Mouse (Mus musculus) heart, embryonic 16.5 days (tissue): ENCODE measurements around the gene Cyb5r3. TPM values are rescaled to one million over a fixed set of nuclear protein-coding genes. Genes with fewer than 3 reads are reported as not detected.

Experiments used
- ATAC-seq: fragments of 200-750 bp; cut with Nextera tagmentation; replicated peaks from 2 replicates; pipeline ENCODE4 v1.8.0; 2017; ENCODE audit warnings: moderate number of reproducible peaks; ENCODE audit not compliant: insufficient read depth, low FRiP score; ENCODE audit errors: extremely low read depth
- H3K27ac ChIP-seq: fragments of 300-500 bp; sonication (generic); 2 replicates; pipeline ENCODE4 v1.5.1; 2014; ENCODE audit warnings: mild to moderate bottlenecking, low read length, control low read depth, moderate library complexity
- H3K27me3 ChIP-seq: fragments of 300-500 bp; sonication (generic); 2 replicates; pipeline ENCODE4 v1.6.1; 2014; ENCODE audit warnings: low read length, mixed read lengths; ENCODE audit not compliant: control insufficient read depth, insufficient read depth
- H3K36me3 ChIP-seq: fragments of 300-500 bp; sonication (generic); 2 replicates; pipeline ENCODE4 v1.6.1; 2014; ENCODE audit not compliant: control insufficient read depth, insufficient read depth
- H3K4me1 ChIP-seq: fragments of 300-500 bp; sonication (generic); 2 replicates; pipeline ENCODE4 v1.6.1; 2014; ENCODE audit warnings: low read length, mixed read lengths; ENCODE audit not compliant: control insufficient read depth, insufficient read depth
- H3K4me2 ChIP-seq: fragments of 300-500 bp; sonication (generic); 2 replicates; pipeline ENCODE4 v1.6.1; 2014; ENCODE audit warnings: low read depth, mild to moderate bottlenecking, control low read depth, low read length
- H3K4me3 ChIP-seq: fragments of 300-500 bp; sonication (generic); 2 replicates; pipeline ENCODE4 v1.5.1; 2014; ENCODE audit warnings: mild to moderate bottlenecking, control low read depth, low read length
- H3K9ac ChIP-seq: fragments of 300-500 bp; sonication (generic); 2 replicates; pipeline ENCODE4 v1.6.1; 2014; ENCODE audit warnings: low read length, control low read depth
- H3K9me3 ChIP-seq: fragments of 300-500 bp; sonication (generic); replicated peaks from 2 replicates; pipeline ENCODE4 v1.6.1; 2016; ENCODE audit warnings: low read length; ENCODE audit not compliant: control insufficient read depth
- WGBS: fragments of 180-500 bp; shearing (Covaris S2); extraction: QIAGEN DNeasy Blood & Tissue Kit; methylation state at CpG from one replicate; pipeline ENCODE4 v1.1.7; 2014; 5-methylcytosine and 5-hydroxymethylcytosine counted together
- polyA plus RNA-seq: library from polyadenylated mRNA; unstranded; fragments of >200 nt; fragmentation: Nextera tagmentation; extraction: Ambion mirVana; gene quantifications from 2 replicates; pipeline ENCODE4 v1.2.1, GENCODE M21; 2015

The Cyb5r3 gene
- polyA plus RNA-seq = 146 and 155 TPM in 2 replicates

DNA sequence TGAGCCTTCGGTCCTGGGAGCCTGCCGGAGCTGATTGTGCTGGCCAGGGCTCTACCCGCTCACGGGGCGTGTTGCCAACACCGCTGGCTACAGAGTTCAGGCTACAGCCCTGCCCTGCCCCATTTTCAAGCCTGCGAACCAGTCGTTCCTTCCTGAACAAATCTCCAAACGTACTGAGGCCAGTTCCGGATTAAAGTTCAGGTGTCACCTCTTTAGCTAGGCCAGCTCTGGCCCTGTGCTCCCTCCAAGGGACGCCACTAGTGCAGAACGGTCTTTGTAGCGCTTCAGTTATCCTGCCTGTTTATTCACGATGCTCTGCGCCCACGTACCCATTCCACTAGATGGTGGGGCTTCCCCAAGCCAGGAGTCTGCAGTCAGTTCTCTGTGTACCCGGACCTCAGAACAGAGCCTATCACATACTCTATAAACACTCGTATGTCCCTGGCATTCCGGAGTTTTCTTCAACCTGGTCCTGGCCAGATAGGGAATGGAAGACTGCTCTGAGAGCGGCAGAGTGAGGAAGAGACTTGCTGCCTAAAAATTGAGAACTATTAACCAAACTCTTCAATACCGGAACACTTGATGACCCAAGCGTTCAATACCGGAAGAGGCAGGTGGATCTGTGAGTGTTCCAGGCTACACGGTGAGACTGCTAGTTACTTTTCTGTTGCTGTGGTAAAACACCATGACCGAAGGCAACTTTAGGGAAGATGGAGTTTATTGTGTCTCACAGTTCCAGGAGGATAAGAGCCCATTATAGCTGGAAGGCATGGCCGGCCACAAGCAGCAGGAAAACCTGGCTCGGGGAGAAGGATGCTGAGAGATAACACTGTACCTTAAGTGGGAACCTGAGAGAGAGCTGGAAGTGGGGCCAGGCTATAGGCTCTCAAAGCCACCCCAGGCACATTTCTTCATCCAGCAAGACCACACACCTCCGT lies at the start of gene Cyb5r3:
Cyb5r3 (minus strand) TSS at position 101 of the 938 bp plus-strand sequence.
- H3K27ac ChIP-seq = peak within 1 kb of the TSS; percentile 84
- ATAC-seq = peak; percentile 50
- 31% methylated on average over 28 of the region's 28 CpGs for WGBS

GRCm38 (mm10) chr15:83221721-83222120 lies 49.3 kb upstream of the Cyb5r3 start:
- WGBS = 87% methylated on average over 4 of the region's 4 CpGs
- no peak overlapping the region for H3K4me2 ChIP-seq
- ATAC-seq = no peak
- H3K4me1 ChIP-seq = peaks cover 22% of the 10 kb centered on the region
- H3K27ac ChIP-seq = no peak overlapping the region
- H3K4me3 ChIP-seq = no peak overlapping the region
- H3K27me3 ChIP-seq = no peaks in the 10 kb centered on the region
- peaks cover 3% of the 10 kb centered on the region; the same call in 1 of the 2 replicates for H3K9me3 ChIP-seq
- no peak overlapping the region for H3K9ac ChIP-seq
- H3K36me3 ChIP-seq = no peaks in the 10 kb centered on the region

More for the DNA sequence above, at the start of gene Cyb5r3:
- H3K4me3 ChIP-seq = peak within 1 kb of the TSS; percentile 92
- H3K9me3 ChIP-seq = no peaks in the 10 kb centered on the region
- no peaks in the 10 kb centered on the region for H3K27me3 ChIP-seq
- H3K4me2 ChIP-seq = peak within 1 kb of the TSS; percentile 85
- H3K9ac ChIP-seq = peak within 1 kb of the TSS; percentile 85
- H3K36me3 ChIP-seq = no peaks in the 10 kb centered on the region
- H3K4me1 ChIP-seq = peaks cover 24% of the 10 kb centered on the region

GRCm38 (mm10) chr15:83220368-83221013 lies 48.1 kb upstream of the Cyb5r3 start:
- WGBS = 50% methylated on average over 9 of the region's 9 CpGs
- peaks cover 25% of the 10 kb centered on the region for H3K4me1 ChIP-seq
- no peak for ATAC-seq

DNA sequence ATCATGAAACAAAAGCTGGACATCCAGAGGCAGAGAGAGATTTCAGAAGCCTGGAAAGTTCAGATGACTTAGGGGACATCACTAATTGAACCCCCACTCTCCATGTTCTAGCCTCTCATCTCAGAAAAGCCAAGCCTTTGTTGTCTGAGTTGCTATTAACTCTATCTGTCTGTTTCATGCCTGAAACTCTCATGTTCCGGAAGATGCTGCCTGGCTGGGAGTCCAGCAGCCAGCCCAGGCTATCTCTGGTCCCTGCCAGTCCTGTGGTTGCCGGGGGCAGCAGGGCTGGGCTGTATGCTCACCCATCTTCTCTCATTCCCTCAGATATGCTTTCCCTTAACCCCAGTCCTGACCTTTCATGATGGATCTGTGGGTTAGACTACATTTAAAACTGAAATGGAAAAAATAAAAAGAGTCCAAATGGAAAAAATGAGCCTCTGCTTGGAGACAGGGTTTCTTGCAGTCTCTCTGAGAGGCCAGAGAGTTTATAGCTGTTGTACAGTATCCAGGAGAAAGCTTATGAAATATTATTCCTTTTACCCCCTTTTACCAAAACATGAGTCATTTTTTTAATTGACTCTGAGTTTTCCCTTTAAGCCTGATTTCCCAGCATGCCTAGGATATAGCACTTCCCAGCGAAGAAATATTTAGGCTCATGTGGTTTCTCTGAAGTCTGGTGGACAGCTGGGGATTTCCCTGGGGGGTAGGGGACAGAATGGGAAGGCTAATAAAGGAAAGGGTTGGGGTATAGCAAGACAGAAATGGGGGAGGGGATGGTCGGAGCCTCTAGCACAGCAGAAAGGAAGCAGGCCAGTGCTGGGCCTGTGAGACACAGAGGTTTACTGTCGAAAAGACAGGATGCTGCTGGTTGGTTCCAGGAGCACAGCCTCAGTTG lies 43.2 kb upstream of the Cyb5r3 start:
- 36% methylated on average over 5 of the region's 5 CpGs for WGBS
- Histone ChIP-seq H3K4me2 (no peak overlapping the region), H3K4me3 (no peak overlapping the region), H3K36me3 (no peaks in the 10 kb centered on the region), H3K4me1 (0 out of 2 replicates have a peak, but pooled peaks cover 3% of the 10 kb centered on the region), H3K27ac (peak overlapping the region; percentile 68), H3K9ac (no peak overlapping the region), H3K9me3 (peaks cover 3% of the 10 kb centered on the region; the same call in 1 of the 2 replicates), H3K27me3 (no peaks in the 10 kb centered on the region; the same call in 1 of the 2 replicates)
- ATAC-seq = peak; percentile 50; the same call in 1 of the 2 replicates

More at GRCm38 (mm10) chr15:83220368-83221013, 48.1 kb upstream of the Cyb5r3 start:
- H3K9ac ChIP-seq = no peak overlapping the region
- H3K9me3 ChIP-seq = peaks cover 3% of the 10 kb centered on the region; the same call in 1 of the 2 replicates
- no peaks in the 10 kb centered on the region for H3K36me3 ChIP-seq
- H3K27me3 ChIP-seq = no peaks in the 10 kb centered on the region
- H3K4me2 ChIP-seq = no peak overlapping the region
- no peak overlapping the region for H3K27ac ChIP-seq
- H3K4me3 ChIP-seq = no peak overlapping the region

DNA sequence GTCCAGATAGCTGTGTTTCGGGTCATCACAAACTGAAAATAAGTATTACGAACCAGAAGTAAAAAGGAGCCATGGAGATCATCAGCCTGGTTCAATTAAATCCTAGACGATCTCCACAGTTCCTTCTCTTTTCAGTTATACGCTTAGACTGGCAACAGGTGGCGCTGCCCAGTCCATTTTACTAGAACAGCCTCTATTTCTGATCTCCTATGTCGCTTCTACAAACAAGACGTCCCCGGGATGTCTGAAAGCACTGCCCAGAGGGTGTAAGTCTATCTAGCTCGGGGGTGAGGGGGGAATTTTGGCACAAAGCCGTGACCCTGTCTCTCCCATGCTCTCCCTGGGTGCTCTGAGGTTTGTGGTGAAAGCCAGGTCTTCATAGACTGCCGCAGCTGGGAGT lies 37.8 kb upstream of the Cyb5r3 start:
- H3K36me3 ChIP-seq = no peaks in the 10 kb centered on the region
- H3K9me3 ChIP-seq = no peaks in the 10 kb centered on the region
- H3K4me2 ChIP-seq = peak overlapping the region; percentile 59
- WGBS = 17% methylated on average over 11 of the region's 11 CpGs
- H3K4me3 ChIP-seq = peak overlapping the region; percentile 26
- ATAC-seq = no peak
- H3K27ac ChIP-seq = no peak overlapping the region
- peaks cover 3% of the 10 kb centered on the region for H3K4me1 ChIP-seq
- H3K9ac ChIP-seq = no peak overlapping the region
- peaks cover 3% of the 10 kb centered on the region; the same call in 1 of the 2 replicates for H3K27me3 ChIP-seq

- peaks cover 3% of the 10 kb centered on the region for H3K4me1 ChIP-seq
- H3K4me3 ChIP-seq = peak overlapping the region; percentile 26
- H3K4me2 ChIP-seq = peak overlapping the region; percentile 59
- H3K27ac ChIP-seq = no peak overlapping the region
- H3K36me3 ChIP-seq = no peaks in the 10 kb centered on the region
- no peaks in the 10 kb centered on the region for H3K9me3 ChIP-seq
- WGBS = 11% methylated on average over 10 of the region's 10 CpGs
- peaks cover 3% of the 10 kb centered on the region; the same call in 1 of the 2 replicates for H3K27me3 ChIP-seq
- ATAC-seq = no peak
- H3K9ac ChIP-seq = no peak overlapping the region; the same call in 1 of the 2 replicates
These were observed 37.3 kb upstream of the Cyb5r3 start for GRCm38 (mm10) chr15:83209719-83210118.

DNA sequence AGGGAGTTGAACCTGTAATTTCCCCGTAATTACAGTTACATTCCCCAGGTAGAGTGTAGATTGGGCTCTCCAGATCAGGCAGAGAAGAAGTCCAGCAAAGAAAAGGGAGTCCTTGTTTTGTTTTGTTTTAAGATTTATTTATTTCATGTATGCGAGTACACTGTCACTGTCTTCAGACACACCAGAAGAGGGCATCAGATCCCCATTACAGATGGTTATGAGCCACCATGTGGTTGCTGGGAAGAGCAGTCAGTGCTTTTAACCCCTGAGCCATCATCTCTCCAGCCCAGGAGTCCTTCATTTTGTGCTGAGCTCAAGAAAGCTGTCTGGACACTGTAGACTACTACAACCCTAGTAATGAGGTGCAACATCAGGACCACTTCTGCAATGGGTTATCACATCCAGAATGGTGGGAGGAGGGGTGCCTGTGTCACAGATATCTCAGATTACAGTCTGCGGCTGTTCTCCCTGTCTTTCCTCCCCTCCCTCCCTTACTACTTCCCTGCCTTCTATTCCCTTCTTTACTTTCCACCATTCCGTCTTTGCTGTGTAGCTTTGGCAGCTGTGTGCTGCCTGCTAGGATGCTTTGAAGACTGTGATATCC lies 36.8 kb upstream of the Cyb5r3 start:
- Histone ChIP-seq H3K27ac (no peak overlapping the region), H3K9ac (no peak overlapping the region), H3K4me2 (peak overlapping the region; percentile 59), H3K9me3 (no peaks in the 10 kb centered on the region), H3K36me3 (no peaks in the 10 kb centered on the region), H3K4me3 (no peak overlapping the region; the same call in 1 of the 2 replicates), H3K27me3 (peaks cover 3% of the 10 kb centered on the region; the same call in 1 of the 2 replicates), H3K4me1 (peaks cover 3% of the 10 kb centered on the region)
- WGBS = 40% methylated on average over 4 of the region's 4 CpGs
- no peak for ATAC-seq
